Mouse (Mus musculus): Measurements from ENCODE around the gene Smpdl3b.
"Not testable (repeated sequence)": the region's sequence is repeated elsewhere in the genome, so short reads cannot be mapped to it uniquely, and the experiment has no call there.

DNA sequence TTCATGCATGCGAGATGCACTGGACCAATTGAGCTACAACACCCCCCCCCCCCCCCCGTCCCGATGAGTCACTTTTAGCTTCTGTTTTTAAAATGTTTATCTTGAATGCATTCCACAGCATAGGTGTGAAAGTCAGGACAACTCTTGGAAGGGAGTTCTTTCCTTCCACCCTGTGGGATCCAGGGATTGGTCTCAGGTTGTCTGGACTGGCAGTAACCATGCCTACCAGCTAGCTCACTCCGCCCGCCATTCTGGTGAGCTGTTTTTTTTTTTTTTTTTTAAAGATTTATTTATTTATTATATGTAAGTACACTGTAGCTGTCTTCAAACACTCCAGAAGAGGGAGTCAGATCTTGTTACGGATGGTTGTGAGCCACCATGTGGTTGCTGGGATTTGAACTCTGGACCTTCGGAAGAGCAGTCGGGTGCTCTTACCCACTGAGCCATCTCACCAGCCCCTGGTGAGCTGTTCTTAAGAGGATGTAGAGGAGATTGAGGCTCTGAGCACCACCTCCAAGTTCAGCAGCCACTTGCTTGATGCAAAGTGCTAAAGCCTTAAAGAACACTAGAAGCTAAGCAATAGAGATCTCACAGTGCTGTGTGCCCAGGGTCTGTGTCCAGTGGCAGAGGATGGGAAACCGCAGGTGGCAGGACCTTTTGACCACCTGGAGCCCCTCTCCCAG is 36.4 kb upstream of the Smpdl3b start:
- TF ChIP-seq POLR2A (IDR thresholded peaks at IDR 0.05; ENCODE audit: control insufficient read depth, extremely low read depth, insufficient read depth, low read length, poor library complexity); CTCF (IDR thresholded peaks at IDR 0.05; ENCODE audit: borderline replicate concordance, control insufficient read depth, extremely low read depth, insufficient read depth, low read length, poor library complexity): not testable (repeated sequence)
